Mouse (Mus musculus) inflammation-experienced regulatory T-cells, adult 6 months (primary cell): ENCODE measurements around the gene Plekhj1. TPM values are rescaled to one million over a fixed set of nuclear protein-coding genes. Genes with fewer than 3 reads are reported as not detected.
"Not testable (repeated sequence)": the region's sequence is repeated elsewhere in the genome, so short reads cannot be mapped to it uniquely, and the experiment has no call there.

ENCODE experiments used
- ATAC-seq: one replicate; pipeline ENCODE4 v1.8.0; 2017
- polyA plus RNA-seq, 3 experiments: library from polyadenylated mRNA; unstranded; fragments of 100-300 nt; shearing (Covaris generic); gene quantifications; one replicate each; pipeline ENCODE4 v1.2.1; 2017

Plekhj1 gene
- polyA plus RNA-seq, 3 experiments from 2014 or later, result 127 to 149 (median 146) TPM

GRCm38 (mm10) chr10:80824827-80825226, 26.4 kb upstream of the Plekhj1 start:
- ATAC-seq, result no peak

- no peak for ATAC-seq
These were observed 25.6 kb upstream of the Plekhj1 start for GRCm38 (mm10) chr10:80823847-80824643.

DNA sequence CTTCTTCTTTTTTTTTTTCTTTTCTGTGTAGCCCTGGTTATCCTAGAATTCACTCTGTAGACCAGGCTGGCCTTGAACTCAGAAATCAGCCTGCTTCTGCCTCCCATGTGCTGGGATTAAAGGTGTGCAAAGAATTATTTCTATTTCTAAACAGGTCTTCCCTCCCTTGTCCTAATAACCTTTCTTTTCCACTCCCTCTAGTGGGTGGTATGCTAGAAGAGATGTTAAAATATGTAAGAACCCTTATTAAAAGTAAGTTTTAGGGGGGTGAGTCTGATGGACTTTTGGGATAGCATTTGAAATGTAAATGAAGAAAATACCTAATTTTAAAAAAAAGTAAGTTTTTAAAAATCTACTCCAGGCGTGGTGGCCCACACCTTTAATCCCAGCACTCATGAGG, 24.9 kb upstream of the Plekhj1 start:
- no peak for ATAC-seq

- ATAC-seq, result no peak
These were observed 24.1 kb upstream of the Plekhj1 start for GRCm38 (mm10) chr10:80822528-80822927.

DNA sequence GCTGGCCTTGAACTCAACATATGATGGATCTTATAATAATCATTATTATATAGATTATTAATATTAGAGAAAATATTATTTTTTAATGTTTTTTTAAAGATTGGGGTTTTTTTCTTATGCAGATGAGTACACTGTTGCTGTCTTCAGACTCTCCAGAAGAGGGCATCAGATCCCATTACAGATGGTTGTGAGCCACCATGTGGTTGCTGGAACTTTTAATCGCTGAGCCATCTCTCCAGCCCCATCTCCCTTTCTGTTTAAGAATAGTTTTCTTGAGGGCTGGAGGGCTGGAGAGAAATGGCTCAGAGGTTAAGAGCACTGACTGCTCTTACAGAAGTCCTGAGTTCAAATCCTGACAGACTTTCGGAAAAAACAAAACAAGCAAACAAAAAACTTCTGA, 23.6 kb upstream of the Plekhj1 start:
- ATAC-seq, result no peak

DNA sequence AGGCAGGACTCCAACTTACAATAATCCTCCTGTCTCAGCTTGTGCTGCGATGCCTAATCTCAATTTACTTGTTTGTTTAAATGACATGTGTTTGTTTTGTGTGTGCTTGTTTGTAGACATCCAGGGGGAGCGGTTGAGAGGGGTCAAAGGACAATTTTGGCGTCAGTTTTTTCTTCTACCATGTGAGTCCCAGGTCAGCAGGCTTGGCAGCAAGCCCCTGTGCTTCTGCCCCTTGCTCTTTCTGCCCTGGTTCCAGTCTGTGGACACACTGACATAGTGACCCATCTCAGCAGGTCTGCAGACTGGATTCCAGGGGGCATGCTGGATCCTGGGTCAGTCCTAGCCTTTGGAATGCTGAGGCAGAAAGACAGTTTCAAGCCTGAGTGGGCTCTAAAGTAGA, 21.0 kb upstream of the Plekhj1 start:
- ATAC-seq, result no peak

GRCm38 (mm10) chr10:80818599-80819281, 20.3 kb upstream of the Plekhj1 start:
- no peak for ATAC-seq

DNA sequence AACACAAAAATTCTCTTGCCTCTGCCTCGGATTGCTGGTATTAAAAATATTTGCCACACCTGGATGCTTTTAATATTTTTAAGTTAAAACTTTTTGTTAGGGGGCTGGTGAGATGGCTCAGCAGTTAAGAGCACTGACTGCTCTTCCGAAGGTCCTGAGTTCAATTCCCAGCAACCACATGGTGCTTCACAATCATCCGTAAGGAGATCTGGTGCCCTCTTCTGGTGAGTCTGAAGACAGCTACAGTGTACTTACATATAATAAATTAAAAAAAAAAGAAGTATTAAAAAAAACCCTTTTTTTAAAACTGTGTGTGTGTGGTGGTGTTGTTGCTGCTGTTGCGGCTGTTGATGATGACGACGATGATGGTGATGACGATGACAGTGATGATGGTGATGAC, 19.5 kb upstream of the Plekhj1 start:
- not testable (repeated sequence) for ATAC-seq

DNA sequence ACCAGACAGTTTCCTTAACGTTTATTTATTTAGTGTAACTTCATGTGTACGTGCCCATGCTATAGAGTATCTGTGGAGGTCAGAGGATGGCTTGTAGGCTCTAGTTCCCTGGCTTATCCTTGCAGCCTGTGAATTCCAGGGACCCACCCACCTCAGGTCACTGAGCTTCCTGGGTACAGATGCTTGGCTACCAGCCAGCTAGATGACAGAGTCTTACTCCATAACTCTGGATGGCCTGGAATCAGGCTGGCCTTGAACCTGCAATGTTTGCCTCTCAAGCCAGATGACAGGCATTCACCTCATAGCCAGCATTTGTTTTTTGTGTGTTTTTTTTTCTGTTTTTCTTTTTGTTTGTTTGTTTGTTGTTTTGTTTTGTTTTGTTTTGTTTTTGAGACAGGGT, 18.7 kb upstream of the Plekhj1 start:
- ATAC-seq, result no peak

DNA sequence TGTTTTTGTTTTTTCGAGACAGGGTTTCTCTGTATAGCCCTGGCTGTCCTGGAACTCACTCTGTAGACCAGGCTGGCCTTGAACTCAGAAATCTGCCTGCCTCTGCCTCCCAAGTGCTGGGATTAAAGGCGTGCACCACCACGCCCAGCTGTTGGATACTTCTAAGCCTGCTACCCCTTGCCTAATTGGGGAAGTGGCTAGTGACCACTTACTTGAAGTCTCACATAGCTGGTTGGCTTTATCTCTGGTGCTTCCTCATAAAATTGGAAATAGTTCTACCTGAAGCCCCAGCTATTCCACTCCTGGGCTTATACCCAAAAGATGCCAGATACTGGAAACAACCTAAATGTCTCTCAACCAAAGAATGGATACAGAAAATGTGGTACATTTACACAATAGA, 17.9 kb upstream of the Plekhj1 start:
- ATAC-seq, result not testable (repeated sequence)

DNA sequence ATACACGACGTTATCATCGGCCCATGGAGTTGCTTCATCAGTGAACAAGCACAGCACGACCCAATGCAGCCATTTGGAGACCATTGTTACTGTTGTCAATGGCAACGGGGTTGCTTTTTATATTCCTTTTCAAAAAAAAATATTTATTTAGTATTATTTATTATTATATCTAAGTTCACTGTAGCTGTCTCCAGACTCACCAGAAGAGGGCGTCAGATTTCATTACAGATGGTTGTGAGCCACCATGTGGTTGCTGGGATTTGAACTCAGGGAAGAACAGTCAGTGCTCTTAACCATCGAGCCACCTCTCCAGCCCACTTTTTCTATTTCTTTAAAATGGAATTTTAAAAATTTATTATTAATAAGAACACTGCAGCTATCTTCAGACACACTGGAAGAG, 16.4 kb upstream of the Plekhj1 start:
- no peak for ATAC-seq

- ATAC-seq, result no peak
These were observed 14.9 kb upstream of the Plekhj1 start, which contains the start of gene Jsrp1 for GRCm38 (mm10) chr10:80813366-80813765. Jsrp1 (minus strand) TSS chr10:80813498.

- no peak for ATAC-seq
These were observed 14.1 kb upstream of the Plekhj1 start for GRCm38 (mm10) chr10:80812391-80813041.

DNA sequence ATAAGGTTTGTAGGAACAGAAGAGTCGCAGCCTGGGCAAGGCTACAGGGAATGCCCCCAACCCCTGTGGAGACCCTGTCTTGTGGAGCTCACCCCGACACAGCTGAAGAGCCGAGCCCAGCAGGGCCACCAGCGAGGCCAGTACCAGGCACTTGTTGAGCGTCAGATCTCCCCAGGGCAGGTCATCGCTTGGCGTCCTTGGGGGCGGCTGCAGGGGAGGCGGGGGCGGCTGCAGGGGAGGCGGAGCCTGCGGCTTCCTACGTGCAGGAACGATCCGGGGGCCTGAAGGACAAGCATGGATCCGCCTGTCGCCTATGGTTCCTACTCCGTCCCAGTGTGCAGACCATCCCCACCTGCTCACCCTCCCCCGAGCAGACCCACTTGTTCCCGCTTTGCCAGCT, 11.7 kb upstream of the Plekhj1 start:
- ATAC-seq, result no peak

DNA sequence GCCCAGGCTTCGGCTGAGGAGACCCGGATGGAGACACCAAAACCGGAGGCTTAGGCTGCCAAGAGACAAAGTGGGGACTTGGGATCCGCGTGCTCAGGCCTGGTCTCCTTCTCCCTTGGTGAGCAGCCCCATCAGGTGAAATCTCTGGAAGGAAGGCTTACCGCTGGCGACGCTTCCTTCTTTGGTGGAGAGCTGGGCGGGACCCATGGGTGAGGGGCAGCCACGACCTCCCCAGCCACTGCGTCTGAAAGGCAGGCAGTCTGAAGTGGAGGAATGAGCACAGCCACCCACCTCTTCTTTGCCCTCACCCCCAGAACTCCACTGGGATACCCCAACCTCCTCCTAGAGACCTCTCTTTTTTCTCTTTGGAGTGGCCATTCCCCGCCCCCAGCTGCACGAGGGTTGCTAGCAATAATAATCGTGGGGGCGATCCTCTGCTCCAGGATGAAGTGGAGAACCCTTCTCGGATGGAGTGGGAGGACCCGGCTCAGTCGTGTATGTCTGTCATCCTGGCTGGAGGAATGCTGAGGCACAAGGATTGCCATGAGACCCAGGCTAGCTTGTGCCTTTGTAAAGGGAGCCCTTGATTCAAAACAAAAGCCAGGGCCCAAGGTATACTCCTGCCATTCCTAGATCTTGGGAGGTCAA, 10.7 kb upstream of the Plekhj1 start:
- ATAC-seq, result no peak

DNA sequence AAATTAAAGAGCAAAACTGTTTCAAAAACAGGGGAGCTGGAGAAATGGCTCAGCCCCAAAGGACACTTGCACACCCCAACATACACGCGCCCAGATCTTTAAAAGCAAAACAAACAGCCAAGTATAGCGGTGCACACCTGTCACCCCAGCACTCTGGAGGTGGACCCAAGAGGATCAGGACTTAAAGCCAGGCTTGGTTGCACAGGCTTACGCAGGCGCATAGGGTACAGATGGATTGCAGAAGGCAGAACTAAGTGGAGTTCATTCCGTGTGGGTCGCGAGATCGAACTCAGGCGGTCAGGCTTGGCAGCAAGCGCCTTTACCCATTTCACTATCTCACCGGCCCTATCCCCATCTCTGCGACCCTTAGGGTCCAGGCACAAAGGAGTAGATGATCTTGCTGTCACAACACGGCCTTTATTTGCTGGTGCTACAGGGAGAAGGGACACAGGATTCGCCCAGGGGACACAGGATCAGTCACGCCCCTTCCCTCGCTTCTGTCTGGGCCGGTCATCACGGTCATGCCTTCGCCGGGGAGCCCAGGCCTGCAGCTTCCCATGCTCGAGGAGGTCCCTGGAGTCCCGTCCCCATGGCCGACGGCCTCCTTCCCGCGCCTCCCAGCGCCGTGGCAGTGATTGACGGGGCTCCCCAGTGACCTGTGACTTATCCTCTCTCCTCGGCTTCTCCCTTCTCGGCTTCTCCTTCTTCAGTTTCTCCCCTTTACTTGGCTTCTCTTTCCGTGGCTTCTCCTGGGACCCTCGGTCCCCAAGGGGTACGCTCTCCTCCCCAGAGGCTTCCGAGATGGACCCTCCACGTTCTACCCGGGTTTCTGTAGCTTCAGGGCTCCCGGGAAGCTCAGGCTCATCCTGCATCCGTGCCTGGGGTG, 9.9 kb upstream of the Plekhj1 start:
- ATAC-seq, result no peak

DNA sequence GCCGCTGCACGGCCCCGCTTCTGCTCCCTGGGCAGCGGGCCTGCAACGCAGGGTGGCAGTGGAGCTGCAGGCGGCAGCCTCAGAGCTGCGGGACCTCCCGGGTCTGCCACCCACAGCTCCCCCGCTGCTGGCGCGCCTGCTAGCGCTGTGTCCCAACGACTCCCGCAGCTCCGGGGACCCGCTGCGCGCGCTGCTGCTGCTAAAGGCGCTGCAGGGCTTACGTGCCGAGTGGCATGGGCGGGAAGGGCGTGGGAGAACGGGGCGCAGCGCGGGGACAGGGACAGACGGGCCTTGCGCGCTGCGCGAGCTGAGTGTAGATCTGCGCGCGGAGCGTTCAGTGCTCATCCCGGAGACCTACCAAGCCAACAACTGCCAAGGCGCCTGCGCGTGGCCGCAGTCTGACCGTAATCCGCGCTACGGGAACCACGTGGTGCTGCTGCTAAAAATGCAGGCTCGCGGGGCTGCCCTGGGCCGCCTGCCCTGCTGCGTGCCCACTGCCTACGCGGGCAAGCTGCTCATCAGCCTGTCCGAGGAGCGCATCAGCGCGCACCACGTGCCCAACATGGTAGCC, 8.7 kb upstream of the Plekhj1 start:
- ATAC-seq, result peak; percentile 68

DNA sequence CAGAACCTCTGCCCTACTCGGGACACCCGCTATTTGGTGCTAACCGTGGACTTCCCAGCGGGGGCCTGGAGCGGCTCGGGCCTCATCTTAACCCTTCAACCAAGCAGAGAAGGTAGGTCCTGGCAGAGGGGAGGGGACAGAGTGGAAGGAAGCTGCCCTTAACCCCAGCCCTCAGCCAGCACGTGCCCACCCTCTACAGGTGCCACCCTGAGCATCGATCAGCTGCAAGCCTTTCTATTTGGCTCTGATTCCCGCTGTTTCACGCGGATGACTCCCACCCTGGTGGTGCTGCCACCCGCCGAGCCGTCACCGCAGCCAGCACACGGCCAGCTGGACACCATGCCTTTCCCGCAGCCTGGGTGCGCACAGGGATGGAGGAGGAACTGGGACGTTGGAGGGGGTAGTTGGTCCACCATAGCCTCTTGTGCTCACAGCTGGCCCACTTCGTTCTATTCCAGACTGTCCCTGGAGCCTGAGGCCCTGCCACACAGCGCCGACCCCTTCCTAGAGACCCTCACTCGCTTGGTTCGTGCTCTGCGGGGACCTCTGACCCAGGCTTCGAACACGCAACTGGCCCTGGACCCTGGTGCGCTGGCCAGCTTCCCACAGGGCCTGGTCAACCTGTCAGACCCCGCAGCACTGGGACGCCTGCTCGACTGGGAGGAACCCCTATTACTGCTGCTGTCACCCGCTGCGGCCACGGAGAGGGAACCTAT, 8.1 kb upstream of the Plekhj1 start:
- ATAC-seq, result no peak

- peak; percentile 65 for ATAC-seq
These were observed 7.5 kb upstream of the Plekhj1 start for GRCm38 (mm10) chr10:80805925-80806324.

GRCm38 (mm10) chr10:80805322-80805721, 6.9 kb upstream of the Plekhj1 start:
- no peak for ATAC-seq

GRCm38 (mm10) chr10:80804916-80805315, 6.5 kb upstream of the Plekhj1 start, which contains the start of gene Amh:
Amh (plus strand) TSS chr10:80805243.
- ATAC-seq, result no peak
